Comparison of ENCODE assay signal across 8 mouse cellular contexts in genomic region chr2:9876621-9877325, GRCm38 (mm10). TPM values are rescaled to one million over a fixed set of nuclear protein-coding genes. Genes with fewer than 3 reads are reported as not detected.
A peak's percentile ranks its signal among the peaks of the same experiment; 100 is the strongest.
DNase-seq lines count a peak whose midpoint lies in the region; ATAC-seq lines count a peak whose summit lies in the region.

No protein-coding gene starts in this region.

- peaks cover 68% of the 10 kb centered on the region for H3K27me3 ChIP-seq in kidney, embryonic 14.5 days (ENCODE audit: control insufficient read depth, insufficient read depth, low read length)
- peaks cover 67% of the 10 kb centered on the region for H3K27me3 ChIP-seq in intestine, embryonic 16.5 days (replicated peaks; ENCODE audit: control insufficient read depth, insufficient read depth, low read length)
- peaks cover 46% of the 10 kb centered on the region for H3K27me3 ChIP-seq in neural tube, embryonic 14.5 days (ENCODE audit: control insufficient read depth, insufficient read depth, low read length)

- DNase-seq in kidney, adult 9 months, result no peak
- DNase-seq in embryo, embryonic 10.5 days (ENCODE audit: low spot score), result peak; percentile 62
- no peak for DNase-seq in adrenal gland, postnatal 36 days
- DNase-seq in frontal cortex, postnatal 36 days (ENCODE audit: low spot score in 2 of 2), result no peak
- DNase-seq in adrenal gland, postnatal 14 days, result no peak

- 3% methylated on average over 31 of the region's 31 CpGs for WGBS in kidney, embryonic 14.5 days
- WGBS in intestine, embryonic 16.5 days, result 12% methylated on average over 31 of the region's 31 CpGs
- under 1% methylated on average over 31 of the region's 31 CpGs for WGBS in neural tube, embryonic 14.5 days

- ATAC-seq in kidney, embryonic 14.5 days (ENCODE audit: low FRiP score, low TSS enrichment), result no peak
- ATAC-seq in intestine, embryonic 16.5 days, result no peak
- ATAC-seq in neural tube, embryonic 14.5 days (ENCODE audit: low read depth), result no peak

- H3K4me1 ChIP-seq in kidney, embryonic 14.5 days (ENCODE audit: control insufficient read depth, insufficient read depth, low read length), result peaks cover 9% of the 10 kb centered on the region; the same call in 1 of the 2 replicates
- peaks cover 26% of the 10 kb centered on the region for H3K4me1 ChIP-seq in intestine, embryonic 16.5 days (ENCODE audit: control insufficient read depth, insufficient read depth, low read length)
- no peaks in the 10 kb centered on the region; the same call in 1 of the 2 replicates for H3K4me1 ChIP-seq in neural tube, embryonic 14.5 days (ENCODE audit: control insufficient read depth, insufficient read depth, low read length)

- peak overlapping the region; percentile 57 for H3K27ac ChIP-seq in kidney, embryonic 14.5 days (ENCODE audit: low read depth, low read length)
- no peak overlapping the region for H3K27ac ChIP-seq in intestine, embryonic 16.5 days (ENCODE audit: low read length)
- H3K27ac ChIP-seq in neural tube, embryonic 14.5 days (ENCODE audit: low read depth, low read length), result no peak overlapping the region

- H3K36me3 ChIP-seq in kidney, embryonic 14.5 days (ENCODE audit: control insufficient read depth, insufficient read depth, low read length), result peaks cover 3% of the 10 kb centered on the region; the same call in 1 of the 2 replicates
- H3K36me3 ChIP-seq in intestine, embryonic 16.5 days (ENCODE audit: control insufficient read depth, insufficient read depth, low read length), result no peaks in the 10 kb centered on the region
- H3K36me3 ChIP-seq in neural tube, embryonic 14.5 days (ENCODE audit: control insufficient read depth, insufficient read depth, low read length), result no peaks in the 10 kb centered on the region

- H3K9ac ChIP-seq in kidney, embryonic 14.5 days (ENCODE audit: low read depth, low read length), result peak overlapping the region; percentile 64
- H3K9ac ChIP-seq in intestine, embryonic 16.5 days (ENCODE audit: low read depth, low read length), result 0 out of 2 replicates have a peak overlapping the region, but pooled peaks have one; percentile 16
- H3K9ac ChIP-seq in neural tube, embryonic 14.5 days (replicated peaks; ENCODE audit: low read depth, low read length), result no peak overlapping the region

- H3K9me3 ChIP-seq in kidney, embryonic 14.5 days (ENCODE audit: control insufficient read depth, low read length), result no peaks in the 10 kb centered on the region
- H3K9me3 ChIP-seq in intestine, embryonic 16.5 days (ENCODE audit: control insufficient read depth, low read length), result no peaks in the 10 kb centered on the region
- no peaks in the 10 kb centered on the region for H3K9me3 ChIP-seq in neural tube, embryonic 14.5 days (ENCODE audit: control insufficient read depth, low read length)

- peak overlapping the region; percentile 91 for H3K4me2 ChIP-seq in kidney, embryonic 14.5 days (replicated peaks; ENCODE audit: low read depth, low read length)
- peak overlapping the region; percentile 45 for H3K4me2 ChIP-seq in intestine, embryonic 16.5 days (ENCODE audit: low read depth, low read length)
- peak overlapping the region; percentile 6; the same call in 1 of the 2 replicates for H3K4me2 ChIP-seq in neural tube, embryonic 14.5 days (ENCODE audit: low read depth, low read length)

- H3K4me3 ChIP-seq in kidney, embryonic 14.5 days (ENCODE audit: low read length), result peak overlapping the region; percentile 42
- H3K4me3 ChIP-seq in intestine, embryonic 16.5 days (ENCODE audit: low read length), result peak overlapping the region; percentile 54
- H3K4me3 ChIP-seq in neural tube, embryonic 14.5 days (ENCODE audit: low read depth, low read length), result peak overlapping the region; percentile 22

RNA-seq across cellular contexts. Expression of gene 4930412O13Rik, which starts 4.3 kb away (rescaled TPM):
- polyA plus RNA-seq in kidney, embryonic 14.5 days (2014; fragmentation: Nextera tagmentation; extraction: Ambion mirVana), result 3.7 and 4.4 TPM in 2 replicates
- not detected in 2 replicates for polyA plus RNA-seq in intestine, embryonic 16.5 days (2015; fragmentation: Nextera tagmentation; extraction: Ambion mirVana)
- polyA plus RNA-seq in neural tube, embryonic 14.5 days (2014; fragmentation: Nextera tagmentation; extraction: Ambion mirVana), result 0.94 TPM in 1 of 2 replicates, not detected in the other
- under 1 TPM; 0.26 to 0.76 TPM for total RNA-seq in adrenal gland, postnatal 36 days (2021)
- total RNA-seq in adrenal gland, postnatal 14 days (2021), result 1.3 and 1.4 TPM in 2 replicates

RNA-seq across cellular contexts. Expression of gene 9230102O04Rik, which starts 12.6 kb away (rescaled TPM):
- 5.0 and 6.4 TPM in 2 replicates for polyA plus RNA-seq in kidney, embryonic 14.5 days (2014; fragmentation: Nextera tagmentation; extraction: Ambion mirVana)
- polyA plus RNA-seq in intestine, embryonic 16.5 days (2015; fragmentation: Nextera tagmentation; extraction: Ambion mirVana), result not detected in 2 replicates
- 0.46 TPM in 1 of 2 replicates, not detected in the other for polyA plus RNA-seq in neural tube, embryonic 14.5 days (2014; fragmentation: Nextera tagmentation; extraction: Ambion mirVana)
- total RNA-seq in adrenal gland, postnatal 36 days (2021), result not detected
- total RNA-seq in adrenal gland, postnatal 14 days (2021), result not detected in 2 replicates

RNA-seq across cellular contexts. Expression of gene Gata3, which starts 13.1 kb away (rescaled TPM):
- polyA plus RNA-seq in kidney, embryonic 14.5 days (2014; fragmentation: Nextera tagmentation; extraction: Ambion mirVana), result 59.7 and 87.4 TPM in 2 replicates
- 2.0 and 2.1 TPM in 2 replicates for polyA plus RNA-seq in intestine, embryonic 16.5 days (2015; fragmentation: Nextera tagmentation; extraction: Ambion mirVana)
- 8.7 and 13.3 TPM in 2 replicates for polyA plus RNA-seq in neural tube, embryonic 14.5 days (2014; fragmentation: Nextera tagmentation; extraction: Ambion mirVana)
- total RNA-seq in adrenal gland, postnatal 36 days (2021), result 10 to 100 TPM; 12.8 to 13.5 TPM
- total RNA-seq in adrenal gland, postnatal 14 days (2021), result 17.3 and 19.1 TPM in 2 replicates

Comparison
In these comparisons a context has a peak if more than half of its experiments do, and no peak if none do; other contexts are left out.
1. H3K4me2 ChIP-seq: peak in every context shown above with its lines; median percentile 91 in kidney, embryonic 14.5 days; 45 in intestine, embryonic 16.5 days; 6 in neural tube, embryonic 14.5 days.